Mouse (Mus musculus) thymus, adult 2 months (tissue): Measurements from ENCODE around the gene Pygm.

ENCODE experiments used
- CTCF ChIP-seq: fragments of 200-500 bp; IDR thresholded peaks from 2 replicates; pipeline ENCODE4 v1.5.1; 2012; ENCODE audit warnings: mild to moderate bottlenecking, control low read depth, low read length, moderate library complexity, borderline replicate concordance; ENCODE audit not compliant: control insufficient read depth, poor library complexity, insufficient read depth; ENCODE audit errors: extremely low read depth
- POLR2A ChIP-seq: fragments of 200-500 bp; IDR thresholded peaks from 2 replicates; pipeline ENCODE4 v1.6.1; 2012; ENCODE audit warnings: mild to moderate bottlenecking, low read length, control low read depth, moderate library complexity; ENCODE audit not compliant: control insufficient read depth, poor library complexity, insufficient read depth; ENCODE audit errors: extremely low read depth

GRCm38 (mm10) chr19:6403869-6404268 is 19.7 kb downstream of the Pygm start:
- TF ChIP-seq POLR2A (no peak), CTCF (no peak)
